Mouse (Mus musculus) myocyte (in vitro differentiated cells): ENCODE results near the gene Tpm1.

Source experiments
- CEBPB ChIP-seq: IDR thresholded peaks from 2 replicates; pipeline ENCODE4 v1.6.1; 2011; ENCODE audit warnings: mild to moderate bottlenecking, moderate library complexity; ENCODE audit not compliant: poor library complexity, insufficient read depth, severe bottlenecking
- E2F4 ChIP-seq: IDR thresholded peaks from one replicate; pipeline ENCODE4 v1.6.1; 2011; ENCODE audit warnings: mild to moderate bottlenecking, control low read depth, moderate library complexity; ENCODE audit not compliant: insufficient read depth
- MAX ChIP-seq: IDR thresholded peaks from one replicate; pipeline ENCODE4 v1.6.1; 2011; ENCODE audit warnings: low read depth, mild to moderate bottlenecking, control low read depth
- MYOD1 ChIP-seq, 3 experiments: IDR thresholded peaks; one replicate each; pipeline ENCODE4 v1.6.1; 2011; ENCODE audit warnings: control low read depth in 2 of 3, low read depth in 2 of 3, mild to moderate bottlenecking in 2 of 3, moderate library complexity in 1 of 3; ENCODE audit not compliant: insufficient read length in 2 of 3, control insufficient read depth in 1 of 3
- MYOG ChIP-seq, 3 experiments: IDR thresholded peaks; one replicate each; pipeline ENCODE4 v1.6.1; 2011; ENCODE audit warnings: control low read depth in 2 of 3, low read depth in 2 of 3, mild to moderate bottlenecking in 2 of 3; ENCODE audit not compliant: insufficient read length in 2 of 3, control insufficient read depth in 1 of 3, insufficient read depth in 1 of 3
- POLR2A ChIP-seq: IDR thresholded peaks from one replicate; pipeline ENCODE4 v1.6.1; 2011; ENCODE audit warnings: low read depth, mild to moderate bottlenecking, control low read depth, moderate library complexity; ENCODE audit not compliant: insufficient read length
- POLR2AphosphoS2 ChIP-seq: IDR thresholded peaks from one replicate; pipeline ENCODE4 v1.6.1; 2011; ENCODE audit warnings: low read depth, control low read depth; ENCODE audit not compliant: insufficient read length
- REST ChIP-seq: IDR thresholded peaks from one replicate; pipeline ENCODE4 v1.6.1; 2011; ENCODE audit warnings: mild to moderate bottlenecking, control low read depth, moderate library complexity; ENCODE audit not compliant: insufficient read depth, insufficient read length
- SRF ChIP-seq: IDR thresholded peaks from one replicate; pipeline ENCODE4 v1.6.1; 2011; ENCODE audit warnings: low read depth; ENCODE audit not compliant: control insufficient read depth, insufficient read length
- TCF12 ChIP-seq: IDR thresholded peaks from one replicate; pipeline ENCODE4 v1.6.1; 2011; ENCODE audit warnings: mild to moderate bottlenecking, control low read depth; ENCODE audit not compliant: poor library complexity, insufficient read depth, severe bottlenecking
- USF1 ChIP-seq: IDR thresholded peaks from one replicate; pipeline ENCODE4 v1.6.1; 2011; ENCODE audit warnings: low read depth, mild to moderate bottlenecking, control low read depth, moderate library complexity

DNA sequence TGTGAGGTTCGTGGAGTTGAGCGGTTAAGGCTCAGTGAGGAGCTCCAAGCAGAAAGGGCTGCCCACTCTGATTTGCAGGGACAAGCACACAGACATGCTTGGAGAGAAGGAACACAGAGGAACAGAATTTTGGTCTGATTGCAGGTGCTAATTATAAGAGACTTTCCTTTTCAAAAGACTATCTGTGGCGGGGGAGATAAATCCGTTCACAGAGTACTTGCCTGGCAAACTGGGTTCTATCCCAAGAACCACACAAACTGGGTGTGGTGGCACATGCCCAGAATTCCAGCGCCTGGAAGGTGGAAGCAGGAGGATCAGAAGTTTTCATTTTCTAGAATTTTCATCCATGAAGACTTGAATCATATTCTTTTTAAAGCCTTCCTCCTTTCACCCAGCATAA lies 72.1 kb downstream of the Tpm1 start:
- TF ChIP-seq MYOD1 (IDR thresholded peaks at IDR 0.05; ENCODE audit: control insufficient read depth in 1 of 3, insufficient read length in 2 of 3, low read depth in 2 of 3) (no peak), POLR2A (no peak), TCF12 (no peak), E2F4 (no peak), CEBPB (no peak), USF1 (no peak), POLR2AphosphoS2 (no peak), MAX (no peak), MYOG (IDR thresholded peaks at IDR 0.05; ENCODE audit: control insufficient read depth in 1 of 3, insufficient read depth in 1 of 3, insufficient read length in 2 of 3, low read depth in 2 of 3) (no peak), SRF (no peak), REST (no peak)
